Mouse (Mus musculus) forebrain, embryonic 13.5 days (tissue): ENCODE data around the gene Gfap. TPM values are rescaled to one million over a fixed set of nuclear protein-coding genes. Genes with fewer than 3 reads are reported as not detected.

Source experiments
- ATAC-seq: fragments of 200-750 bp; cut with Nextera tagmentation; 2 replicates; pipeline ENCODE4 v1.8.0; 2017
- H3K27ac ChIP-seq: fragments of 300-500 bp; sonication (generic); 2 replicates; pipeline ENCODE4 v1.5.1; 2015; ENCODE audit warnings: inconsistent platforms, mild to moderate bottlenecking, moderate library complexity
- H3K27me3 ChIP-seq: fragments of 300-500 bp; sonication (generic); 2 replicates; pipeline ENCODE4 v1.6.1; 2015; ENCODE audit warnings: mild to moderate bottlenecking, inconsistent platforms
- H3K36me3 ChIP-seq: fragments of 300-500 bp; sonication (generic); 2 replicates; pipeline ENCODE4 v1.6.1; 2015; ENCODE audit warnings: mild to moderate bottlenecking, inconsistent platforms; ENCODE audit not compliant: poor library complexity, severe bottlenecking
- H3K4me1 ChIP-seq: fragments of 300-500 bp; sonication (generic); 2 replicates; pipeline ENCODE4 v1.6.1; 2015; ENCODE audit warnings: inconsistent platforms
- H3K4me2 ChIP-seq: fragments of 300-500 bp; sonication (generic); 2 replicates; pipeline ENCODE4 v1.6.1; 2015; ENCODE audit warnings: inconsistent platforms, mild to moderate bottlenecking, moderate library complexity
- H3K4me3 ChIP-seq: fragments of 300-500 bp; sonication (generic); 2 replicates; pipeline ENCODE4 v1.5.1; 2015; ENCODE audit warnings: mild to moderate bottlenecking, inconsistent platforms
- H3K9ac ChIP-seq: fragments of 300-500 bp; sonication (generic); 2 replicates; pipeline ENCODE4 v1.6.1; 2015; ENCODE audit warnings: mild to moderate bottlenecking, inconsistent platforms
- H3K9me3 ChIP-seq: fragments of 300-500 bp; sonication (generic); replicated peaks from 2 replicates; pipeline ENCODE4 v1.6.1; 2016; ENCODE audit warnings: inconsistent platforms
- WGBS: fragments of 180-500 bp; shearing (Covaris S2); methylation state at CpG from one replicate; pipeline ENCODE4 v1.1.7; 2015; 5-methylcytosine and 5-hydroxymethylcytosine counted together
- polyA plus RNA-seq: library from polyadenylated mRNA; unstranded; fragments of >200 nt; fragmentation: Nextera tagmentation; extraction: Ambion mirVana; gene quantifications from 2 replicates; pipeline ENCODE4 v1.2.1, GENCODE M21; 2015

Gene Gfap
- not detected in 2 replicates for polyA plus RNA-seq

DNA sequence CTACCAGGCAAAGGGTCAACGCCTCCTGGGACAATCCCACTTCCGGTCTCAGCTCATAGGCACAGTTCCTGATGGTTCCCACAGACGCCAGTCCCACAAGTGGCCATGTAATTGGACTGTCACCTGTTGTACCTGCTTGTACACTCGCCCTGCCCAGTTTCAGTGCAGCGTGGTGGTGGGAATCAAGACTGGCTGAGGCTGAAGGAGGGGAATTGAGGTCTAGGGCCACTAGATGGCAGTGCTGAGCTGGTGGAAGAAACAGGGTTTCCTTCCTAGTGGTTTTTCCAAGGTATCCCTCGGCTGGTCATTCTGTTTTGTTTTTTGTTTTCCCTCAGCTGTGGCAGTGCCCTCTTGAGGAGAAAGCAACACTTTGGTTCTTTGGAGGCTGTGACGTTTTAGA, at the start of gene Gfap:
TSS of gene Gfap (minus strand) at position 150 of the 400 bp plus-strand sequence.
- peaks cover 13% of the 10 kb centered on the region for H3K36me3 ChIP-seq

GRCm38 (mm10) chr11:102948043-102948961, 47.6 kb upstream of the Gfap start:
- H3K9me3 ChIP-seq = no peaks in the 10 kb centered on the region
- peak overlapping the region; percentile 47 for H3K4me3 ChIP-seq
- H3K4me1 ChIP-seq = peaks cover 54% of the 10 kb centered on the region
- H3K36me3 ChIP-seq = no peaks in the 10 kb centered on the region
- 1% methylated on average over 51 of the region's 51 CpGs for WGBS
- no peak overlapping the region for H3K27ac ChIP-seq
- H3K4me2 ChIP-seq = peak overlapping the region; percentile 72
- H3K9ac ChIP-seq = peak overlapping the region; percentile 69
- peaks cover 77% of the 10 kb centered on the region for H3K27me3 ChIP-seq
- ATAC-seq = peak; percentile 51; the same call in 1 of the 2 replicates

More for the DNA sequence above, at the start of gene Gfap:
- Histone ChIP-seq H3K27ac (no peak within 1 kb of the TSS), H3K9me3 (no peaks in the 10 kb centered on the region), H3K4me3 (no peak within 1 kb of the TSS), H3K4me2 (no peak within 1 kb of the TSS), H3K4me1 (0 out of 2 replicates have a peak, but pooled peaks cover 14% of the 10 kb centered on the region), H3K27me3 (peaks cover 11% of the 10 kb centered on the region; the same call in 1 of the 2 replicates), H3K9ac (no peak within 1 kb of the TSS)
- peak; percentile 50 for ATAC-seq
- WGBS = 15% methylated on average over 7 of the region's 7 CpGs

- no peak overlapping the region for H3K27ac ChIP-seq
- peaks cover 87% of the 10 kb centered on the region for H3K27me3 ChIP-seq
- H3K4me2 ChIP-seq = peak overlapping the region; percentile 65
- ATAC-seq = no peak; the same call in 1 of the 2 replicates
- H3K4me3 ChIP-seq = peak overlapping the region; percentile 42; the same call in 1 of the 2 replicates
- H3K4me1 ChIP-seq = peaks cover 44% of the 10 kb centered on the region
- H3K9me3 ChIP-seq = no peaks in the 10 kb centered on the region
- no peak overlapping the region for H3K9ac ChIP-seq
- H3K36me3 ChIP-seq = no peaks in the 10 kb centered on the region
- 9% methylated on average over 8 of the region's 8 CpGs for WGBS
Measured at GRCm38 (mm10) chr11:102946992-102947343, 46.3 kb upstream of the Gfap start.

DNA sequence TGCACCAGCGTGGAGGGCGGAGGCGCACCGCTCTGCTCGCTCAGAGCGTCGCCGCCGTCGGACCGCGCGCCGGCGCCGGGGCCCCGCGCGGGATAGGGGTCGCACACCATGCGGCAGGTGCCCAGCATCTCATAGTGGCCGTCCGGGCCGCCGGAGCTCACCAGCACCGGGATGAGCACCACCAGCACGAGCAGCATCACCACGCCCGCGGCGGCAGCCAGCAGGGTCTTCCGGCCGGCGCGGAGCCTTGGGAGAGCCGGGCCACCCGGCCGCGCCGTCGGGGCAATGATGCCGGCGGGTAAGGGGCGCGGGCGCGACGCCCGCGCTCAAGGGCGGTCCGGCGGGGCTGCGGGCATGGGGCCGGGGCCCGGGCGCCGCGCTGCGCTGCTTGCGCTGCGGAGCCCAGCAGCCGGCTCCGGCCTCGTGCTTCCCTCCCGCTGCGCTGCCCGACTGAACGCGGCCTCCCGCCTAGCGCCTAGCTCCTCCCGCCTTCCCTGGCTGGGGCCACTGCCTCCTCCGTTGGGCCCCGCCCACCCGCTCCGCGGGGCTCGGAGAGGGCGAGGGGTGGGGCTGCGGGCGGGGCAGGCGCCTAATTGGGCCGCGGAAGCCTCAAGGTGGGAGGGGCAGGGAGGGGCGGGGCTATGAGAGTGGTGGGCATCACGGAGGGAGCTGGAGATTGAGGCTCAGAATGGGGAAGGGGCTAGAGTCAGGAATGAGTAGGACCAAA, 45.7 kb upstream of the Gfap start, which contains the start of gene C1ql1:
TSS of gene C1ql1 (minus strand) at position 424 of the 727 bp plus-strand sequence.
- Histone ChIP-seq H3K27me3 (peaks cover 90% of the 10 kb centered on the region), H3K9me3 (no peaks in the 10 kb centered on the region), H3K27ac (no peak within 1 kb of the TSS), H3K36me3 (no peaks in the 10 kb centered on the region), H3K4me2 (peak within 1 kb of the TSS; percentile 65), H3K4me1 (peaks cover 44% of the 10 kb centered on the region), H3K4me3 (peak within 1 kb of the TSS; percentile 42), H3K9ac (peak within 1 kb of the TSS; percentile 54; the same call in 1 of the 2 replicates)
- peak; percentile 82 for ATAC-seq
- WGBS = under 1% methylated on average over 72 of the region's 87 CpGs

DNA sequence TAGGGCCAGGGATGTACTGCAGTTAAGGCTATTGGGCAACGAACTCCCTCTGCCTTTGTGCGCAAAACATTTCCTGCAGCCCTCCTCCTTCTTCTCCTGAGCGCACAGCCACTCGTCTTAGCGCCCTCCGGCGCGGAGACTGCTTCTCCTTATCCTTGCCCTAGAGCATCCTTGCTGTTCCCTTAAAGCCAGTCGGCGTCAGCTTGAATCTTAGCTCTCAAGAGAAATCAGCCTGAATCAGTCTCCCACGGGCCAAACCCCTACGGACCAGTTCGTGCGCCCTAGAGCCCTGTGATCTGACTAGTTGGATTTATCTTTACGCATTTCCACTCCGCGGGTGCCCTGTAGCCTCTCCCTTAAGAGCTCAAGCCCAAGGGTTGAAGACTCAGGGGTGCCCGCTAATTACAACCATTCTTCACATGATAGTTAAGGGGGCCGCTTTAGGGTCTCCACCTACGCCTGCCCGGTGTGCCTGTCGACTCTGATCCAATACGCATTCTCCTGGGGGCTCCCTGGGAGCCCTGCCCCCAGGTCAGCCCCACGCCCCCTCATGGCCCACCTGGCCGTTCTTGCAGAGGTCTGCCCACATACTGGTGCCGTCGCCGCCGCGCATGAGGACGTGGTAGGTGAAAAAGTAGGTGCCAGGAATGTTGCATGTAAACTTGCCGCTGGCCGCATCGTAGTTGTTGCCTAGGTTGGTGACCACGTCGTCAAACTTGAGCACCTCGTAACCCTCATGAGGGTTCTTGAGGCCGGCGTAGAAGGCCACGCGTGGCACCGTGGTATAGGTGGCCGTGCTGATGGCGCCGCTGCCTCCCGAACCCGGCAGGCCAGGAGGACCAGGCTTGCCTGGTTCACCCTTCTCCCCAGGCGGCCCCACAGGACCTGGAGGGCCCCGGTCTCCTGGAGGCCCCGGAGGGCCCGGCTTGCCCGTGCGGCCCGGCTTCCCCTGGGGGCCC, 44.9 kb upstream of the Gfap start:
- Histone ChIP-seq H3K4me1 (peaks cover 44% of the 10 kb centered on the region), H3K36me3 (no peaks in the 10 kb centered on the region), H3K4me2 (peak overlapping the region; percentile 65), H3K9ac (peak overlapping the region; percentile 54; the same call in 1 of the 2 replicates), H3K27ac (no peak overlapping the region), H3K4me3 (peak overlapping the region; percentile 42), H3K9me3 (no peaks in the 10 kb centered on the region), H3K27me3 (peaks cover 83% of the 10 kb centered on the region)
- 1% methylated on average over 54 of the region's 54 CpGs for WGBS
- ATAC-seq = no peak

GRCm38 (mm10) chr11:102941236-102941635, 40.5 kb upstream of the Gfap start:
- peaks cover 39% of the 10 kb centered on the region for H3K4me1 ChIP-seq
- H3K27me3 ChIP-seq = peaks cover 52% of the 10 kb centered on the region

GRCm38 (mm10) chr11:102939024-102939675, 38.4 kb upstream of the Gfap start:
- no peaks in the 10 kb centered on the region for H3K9me3 ChIP-seq
- WGBS = 41% methylated on average over 13 of the region's 13 CpGs
- ATAC-seq = no peak
- no peak overlapping the region for H3K27ac ChIP-seq
- peak overlapping the region; percentile 43; the same call in 1 of the 2 replicates for H3K9ac ChIP-seq
- H3K36me3 ChIP-seq = no peaks in the 10 kb centered on the region
- no peak overlapping the region for H3K4me2 ChIP-seq
- H3K27me3 ChIP-seq = peaks cover 31% of the 10 kb centered on the region
- peaks cover 24% of the 10 kb centered on the region for H3K4me1 ChIP-seq
- H3K4me3 ChIP-seq = no peak overlapping the region

More at GRCm38 (mm10) chr11:102941236-102941635, 40.5 kb upstream of the Gfap start:
- Histone ChIP-seq H3K4me2 (no peak overlapping the region), H3K9me3 (no peaks in the 10 kb centered on the region), H3K9ac (no peak overlapping the region), H3K4me3 (no peak overlapping the region), H3K27ac (no peak overlapping the region), H3K36me3 (no peaks in the 10 kb centered on the region)
- no peak for ATAC-seq
- 72% methylated on average over 6 of the region's 6 CpGs for WGBS

DNA sequence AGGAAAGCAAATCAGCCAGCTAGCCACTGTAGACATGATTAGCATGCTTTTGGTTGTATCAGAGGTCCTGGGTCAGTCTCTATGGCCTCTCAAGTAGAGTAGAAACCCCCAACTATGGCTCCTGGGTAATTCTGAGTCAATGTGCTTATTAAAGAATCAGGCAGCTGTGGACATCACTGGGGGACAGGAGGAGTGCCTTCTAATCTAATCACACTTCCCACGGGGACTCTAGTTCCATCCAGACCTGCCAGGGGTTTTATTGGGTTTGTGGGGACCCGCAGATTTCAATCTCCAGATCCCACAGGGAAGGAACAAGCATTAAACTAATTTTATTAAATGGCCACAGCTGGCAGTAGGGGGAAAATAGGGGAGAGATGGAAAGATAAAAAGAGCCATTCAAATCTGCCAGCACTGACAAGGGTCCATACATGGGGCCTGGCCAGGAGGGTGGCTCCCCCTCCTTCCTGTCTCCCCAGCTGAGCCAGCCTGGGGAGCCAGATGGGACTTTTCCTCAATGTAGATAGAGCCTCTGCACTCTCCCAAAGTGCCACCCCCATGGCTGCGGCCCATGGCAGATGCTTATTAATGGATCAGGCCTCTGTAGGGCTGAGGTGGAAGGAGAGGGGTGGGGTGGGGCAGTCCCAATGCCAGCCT, 36.9 kb upstream of the Gfap start:
- no peak overlapping the region for H3K9ac ChIP-seq
- no peak overlapping the region for H3K27ac ChIP-seq
- H3K4me1 ChIP-seq = peaks cover 24% of the 10 kb centered on the region
- H3K36me3 ChIP-seq = no peaks in the 10 kb centered on the region
- ATAC-seq = no peak
- WGBS = 65% methylated on average over 3 of the region's 3 CpGs
- no peak overlapping the region for H3K4me3 ChIP-seq
- H3K4me2 ChIP-seq = no peak overlapping the region
- no peaks in the 10 kb centered on the region for H3K9me3 ChIP-seq
- H3K27me3 ChIP-seq = peaks cover 16% of the 10 kb centered on the region

DNA sequence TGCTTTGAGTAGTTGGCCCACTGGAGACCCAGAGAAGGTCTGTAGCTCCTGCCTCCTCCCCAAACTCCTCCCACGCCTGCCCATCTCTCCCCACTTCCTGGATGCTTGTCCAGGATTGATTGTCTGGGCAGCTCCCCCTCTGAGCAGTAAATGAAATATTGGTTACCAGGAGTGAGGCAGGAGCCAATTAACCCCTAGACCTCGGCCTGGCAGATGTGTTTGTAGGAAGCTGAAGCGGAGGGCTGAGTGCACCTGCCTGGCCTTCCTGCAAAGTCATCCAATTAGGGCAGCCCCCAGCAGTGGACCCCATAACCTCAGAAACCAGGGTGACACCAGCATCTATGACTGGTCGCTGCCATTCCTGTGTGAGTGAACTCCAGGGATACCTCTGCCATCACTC, 35.6 kb upstream of the Gfap start:
- H3K36me3 ChIP-seq = no peaks in the 10 kb centered on the region
- peaks cover 24% of the 10 kb centered on the region for H3K4me1 ChIP-seq
- H3K9ac ChIP-seq = no peak overlapping the region
- WGBS = 33% methylated on average over 4 of the region's 4 CpGs
- H3K4me2 ChIP-seq = no peak overlapping the region
- no peak for ATAC-seq
- no peaks in the 10 kb centered on the region for H3K9me3 ChIP-seq
- H3K4me3 ChIP-seq = no peak overlapping the region
- H3K27ac ChIP-seq = no peak overlapping the region
- H3K27me3 ChIP-seq = peaks cover 10% of the 10 kb centered on the region

DNA sequence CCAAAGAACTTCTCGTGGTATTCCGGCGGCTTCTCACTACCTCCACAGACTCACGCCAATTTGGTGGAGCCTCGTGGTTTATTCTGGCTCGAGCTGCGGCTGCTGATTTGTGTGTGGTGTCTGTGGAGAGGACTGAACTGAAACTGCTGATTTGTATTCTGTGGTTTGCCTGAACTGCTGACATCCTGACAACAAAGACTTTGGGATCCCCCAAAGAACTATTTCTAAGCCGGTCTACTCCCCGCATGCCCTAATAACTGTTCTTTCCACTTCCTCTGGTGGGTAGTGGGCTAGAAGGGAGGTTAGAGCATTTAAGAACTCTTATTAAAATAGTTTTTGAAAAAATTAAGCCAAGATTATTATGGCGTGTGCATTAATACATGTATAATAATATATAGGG, 30.0 kb upstream of the Gfap start:
- ATAC-seq = no peak
- Histone ChIP-seq H3K36me3 (no peaks in the 10 kb centered on the region), H3K27ac (no peak overlapping the region), H3K9me3 (no peaks in the 10 kb centered on the region), H3K4me2 (no peak overlapping the region), H3K27me3 (no peaks in the 10 kb centered on the region), H3K4me1 (no peaks in the 10 kb centered on the region), H3K4me3 (no peak overlapping the region), H3K9ac (no peak overlapping the region)
- 94% methylated on average over 10 of the region's 10 CpGs for WGBS
